Mouse (Mus musculus): ENCODE data around the gene Ppt1. TPM values are rescaled to one million over a fixed set of nuclear protein-coding genes. Genes with fewer than 3 reads are reported as not detected.

The Ppt1 gene
- polyA plus RNA-seq, 1 experiment from 2014 or later, result 84.4 TPM

Other genes starting within 250 kb of the Ppt1 start
- not detected in 2 replicates for gene 9530002B09Rik, start 147.0 kb upstream of the Ppt1 start, polyA plus RNA-seq (2014; fragmentation: Nextera tagmentation; extraction: Ambion mirVana)
- gene Cap1, start 49.8 kb downstream of the Ppt1 start, polyA plus RNA-seq (2014; fragmentation: Nextera tagmentation; extraction: Ambion mirVana), result 71.9 and 76.7 TPM in 2 replicates
- gene Mfsd2a, start 124.9 kb downstream of the Ppt1 start, polyA plus RNA-seq (2014; fragmentation: Nextera tagmentation; extraction: Ambion mirVana), result 27.9 and 28.3 TPM in 2 replicates
- 68.7 and 71.9 TPM in 2 replicates for gene Mycl, start 159.4 kb downstream of the Ppt1 start, polyA plus RNA-seq (2014; fragmentation: Nextera tagmentation; extraction: Ambion mirVana)
- gene Trit1, start 180.4 kb downstream of the Ppt1 start, polyA plus RNA-seq (2014; fragmentation: Nextera tagmentation; extraction: Ambion mirVana), result 19.8 and 24.6 TPM in 2 replicates